ENCODE assay signal across 12 mouse cellular contexts in genomic region chr5:36693651-36694050, GRCm38 (mm10). TPM values are rescaled to one million over a fixed set of nuclear protein-coding genes. Genes with fewer than 3 reads are reported as not detected.
DNase-seq lines count a peak whose midpoint lies in the region; ATAC-seq lines count a peak whose summit lies in the region.
"Had no signal": no experiment of that assay in that cellular context is flagged by ENCODE, and none has a peak within 500 bp of the region (broad histone marks: within the 10 kb centered on the region; RNA-seq: fewer than 3 reads in every experiment).

No protein-coding gene starts in this region.

- H3K4me1 ChIP-seq in embryonic facial prominence, embryonic 11.5 days (ENCODE audit: control insufficient read depth, insufficient read depth, low read length) = 0 out of 2 replicates have a peak, but pooled peaks cover 3% of the 10 kb centered on the region
- H3K4me1 ChIP-seq in embryonic facial prominence, embryonic 10.5 days = peaks cover 28% of the 10 kb centered on the region
- peaks cover 24% of the 10 kb centered on the region for H3K4me1 ChIP-seq in hindbrain, embryonic 13.5 days (replicated peaks)
- peaks cover 25% of the 10 kb centered on the region for H3K4me1 ChIP-seq in hindbrain, embryonic 10.5 days (replicated peaks)
- H3K4me1 ChIP-seq in midbrain, embryonic 12.5 days = peaks cover 15% of the 10 kb centered on the region
- peaks cover 25% of the 10 kb centered on the region for H3K4me1 ChIP-seq in midbrain, embryonic 10.5 days
- H3K4me1 ChIP-seq in liver, embryonic 15.5 days (replicated peaks) = peaks cover 59% of the 10 kb centered on the region

- WGBS in embryonic facial prominence, embryonic 11.5 days = 90% methylated on average over 2 of the region's 2 CpGs
- 93% methylated on average over 2 of the region's 2 CpGs for WGBS in embryonic facial prominence, embryonic 10.5 days
- WGBS in hindbrain, embryonic 13.5 days = 92% methylated on average over 2 of the region's 2 CpGs
- 93% methylated on average over 2 of the region's 2 CpGs for WGBS in hindbrain, embryonic 10.5 days
- WGBS in midbrain, embryonic 12.5 days = 91% methylated on average over 2 of the region's 2 CpGs
- WGBS in midbrain, embryonic 10.5 days = 96% methylated on average over 2 of the region's 2 CpGs
- 77% methylated on average over 2 of the region's 2 CpGs for WGBS in liver, embryonic 15.5 days (ENCODE audit: insufficient replicate concordance)

- ATAC-seq in embryonic facial prominence, embryonic 11.5 days (replicated peaks; ENCODE audit: insufficient number of reproducible peaks, low FRiP score, low TSS enrichment, low read depth) = no peak
- no peak for ATAC-seq in hindbrain, embryonic 13.5 days (ENCODE audit: low FRiP score)
- no peak for ATAC-seq in midbrain, embryonic 12.5 days (ENCODE audit: low FRiP score, low read depth)
- ATAC-seq in liver, embryonic 15.5 days (ENCODE audit: insufficient read depth) = no peak

- H3K9me3 ChIP-seq in embryonic facial prominence, embryonic 11.5 days (replicated peaks; ENCODE audit: control insufficient read depth, low read length) = no peaks in the 10 kb centered on the region
- no peaks in the 10 kb centered on the region for H3K9me3 ChIP-seq in embryonic facial prominence, embryonic 10.5 days
- H3K9me3 ChIP-seq in hindbrain, embryonic 13.5 days = no peaks in the 10 kb centered on the region
- no peaks in the 10 kb centered on the region for H3K9me3 ChIP-seq in hindbrain, embryonic 10.5 days
- H3K9me3 ChIP-seq in midbrain, embryonic 12.5 days = no peaks in the 10 kb centered on the region
- no peaks in the 10 kb centered on the region for H3K9me3 ChIP-seq in midbrain, embryonic 10.5 days (replicated peaks)
- no peaks in the 10 kb centered on the region for H3K9me3 ChIP-seq in liver, embryonic 15.5 days (replicated peaks)

- no peak for DNase-seq in embryonic facial prominence, embryonic 11.5 days (ENCODE audit: low spot score)
- DNase-seq in embryonic facial prominence, embryonic 10.5 days (ENCODE audit: low spot score) = no peak
- no peak for DNase-seq in hindbrain, embryonic 10.5 days (ENCODE audit: low spot score)
- no peak for DNase-seq in midbrain, embryonic 10.5 days (ENCODE audit: low spot score)
- no peak for DNase-seq in B cell, adult 2 months
- DNase-seq: adrenal gland, postnatal 14 days; kidney, adult 18-20 months; lung, embryonic 14.5 days; thymus, postnatal 36 days had no signal

- H3K27ac ChIP-seq in embryonic facial prominence, embryonic 11.5 days (replicated peaks; ENCODE audit: low read depth, low read length) = no peak overlapping the region
- H3K27ac ChIP-seq in embryonic facial prominence, embryonic 10.5 days (replicated peaks) = no peak overlapping the region
- no peak overlapping the region for H3K27ac ChIP-seq in hindbrain, embryonic 13.5 days
- H3K27ac ChIP-seq in hindbrain, embryonic 10.5 days = no peak overlapping the region
- H3K27ac ChIP-seq in midbrain, embryonic 12.5 days (replicated peaks) = no peak overlapping the region
- H3K27ac ChIP-seq in midbrain, embryonic 10.5 days (replicated peaks) = no peak overlapping the region
- H3K27ac ChIP-seq in liver, embryonic 15.5 days (replicated peaks) = 0 out of 2 replicates have a peak overlapping the region, but pooled peaks have one; percentile 43

- peak overlapping the region; percentile 4; the same call in 1 of the 2 replicates for H3K4me2 ChIP-seq in embryonic facial prominence, embryonic 11.5 days (ENCODE audit: low read depth, low read length)
- peak overlapping the region; percentile 25; the same call in 1 of the 2 replicates for H3K4me2 ChIP-seq in hindbrain, embryonic 13.5 days
- H3K4me2 ChIP-seq in midbrain, embryonic 12.5 days (replicated peaks) = peak overlapping the region; percentile 21; the same call in 1 of the 2 replicates
- H3K4me2 ChIP-seq in liver, embryonic 15.5 days = peak overlapping the region; percentile 37

- no peak overlapping the region for H3K4me3 ChIP-seq in embryonic facial prominence, embryonic 11.5 days (ENCODE audit: low read depth, low read length)
- H3K4me3 ChIP-seq in embryonic facial prominence, embryonic 10.5 days = no peak overlapping the region
- H3K4me3 ChIP-seq in hindbrain, embryonic 13.5 days = no peak overlapping the region
- H3K4me3 ChIP-seq in hindbrain, embryonic 10.5 days = no peak overlapping the region
- no peak overlapping the region for H3K4me3 ChIP-seq in midbrain, embryonic 12.5 days
- no peak overlapping the region for H3K4me3 ChIP-seq in midbrain, embryonic 10.5 days
- H3K4me3 ChIP-seq in liver, embryonic 15.5 days (replicated peaks) = peak overlapping the region; percentile 21; the same call in 1 of the 2 replicates

- H3K36me3 ChIP-seq in embryonic facial prominence, embryonic 11.5 days (replicated peaks; ENCODE audit: control insufficient read depth, insufficient read depth, low read depth, low read length) = no peaks in the 10 kb centered on the region
- peaks cover 25% of the 10 kb centered on the region for H3K36me3 ChIP-seq in embryonic facial prominence, embryonic 10.5 days (replicated peaks)
- no peaks in the 10 kb centered on the region for H3K36me3 ChIP-seq in hindbrain, embryonic 13.5 days
- peaks cover 23% of the 10 kb centered on the region for H3K36me3 ChIP-seq in hindbrain, embryonic 10.5 days
- no peaks in the 10 kb centered on the region for H3K36me3 ChIP-seq in midbrain, embryonic 12.5 days
- peaks cover 20% of the 10 kb centered on the region for H3K36me3 ChIP-seq in midbrain, embryonic 10.5 days
- peaks cover 23% of the 10 kb centered on the region; the same call in 1 of the 2 replicates for H3K36me3 ChIP-seq in liver, embryonic 15.5 days (replicated peaks)

- no peaks in the 10 kb centered on the region for H3K27me3 ChIP-seq in embryonic facial prominence, embryonic 11.5 days (ENCODE audit: control insufficient read depth, insufficient read depth, low read length)
- no peaks in the 10 kb centered on the region for H3K27me3 ChIP-seq in embryonic facial prominence, embryonic 10.5 days (replicated peaks; ENCODE audit: low read depth, poor library complexity, severe bottlenecking)
- H3K27me3 ChIP-seq in hindbrain, embryonic 13.5 days = no peaks in the 10 kb centered on the region
- H3K27me3 ChIP-seq in hindbrain, embryonic 10.5 days (ENCODE audit: insufficient read depth, poor library complexity, severe bottlenecking) = no peaks in the 10 kb centered on the region
- H3K27me3 ChIP-seq in midbrain, embryonic 12.5 days = no peaks in the 10 kb centered on the region
- H3K27me3 ChIP-seq in midbrain, embryonic 10.5 days (ENCODE audit: low read depth, poor library complexity, severe bottlenecking) = no peaks in the 10 kb centered on the region
- no peaks in the 10 kb centered on the region for H3K27me3 ChIP-seq in liver, embryonic 15.5 days

- H3K9ac ChIP-seq in embryonic facial prominence, embryonic 11.5 days (replicated peaks; ENCODE audit: low read length) = no peak overlapping the region
- H3K9ac ChIP-seq in hindbrain, embryonic 13.5 days = peak overlapping the region; percentile 13; the same call in 1 of the 2 replicates
- no peak overlapping the region for H3K9ac ChIP-seq in midbrain, embryonic 12.5 days (replicated peaks)
- H3K9ac ChIP-seq in liver, embryonic 15.5 days = 0 out of 2 replicates have a peak overlapping the region, but pooled peaks have one; percentile 1

RNA-seq across cellular contexts. Expression of gene D5Ertd579e, which starts 2.2 kb away (rescaled TPM):
- polyA plus RNA-seq in embryonic facial prominence, embryonic 11.5 days (2014; fragmentation: Nextera tagmentation; extraction: Ambion mirVana) = 28.0 and 28.6 TPM in 2 replicates
- 25.7 and 28.5 TPM in 2 replicates for polyA plus RNA-seq in embryonic facial prominence, embryonic 10.5 days (2016; fragmentation: Nextera tagmentation; extraction: Ambion mirVana)
- polyA plus RNA-seq in hindbrain, embryonic 13.5 days (2015; fragmentation: Nextera tagmentation; extraction: Ambion mirVana) = 33.6 and 34.6 TPM in 2 replicates
- 25.9 and 28.2 TPM in 2 replicates for polyA plus RNA-seq in hindbrain, embryonic 10.5 days (2016; fragmentation: Nextera tagmentation; extraction: Ambion mirVana)
- polyA plus RNA-seq in midbrain, embryonic 12.5 days (2016; fragmentation: Nextera tagmentation; extraction: Ambion mirVana) = 44.6 and 50.3 TPM in 2 replicates
- polyA plus RNA-seq in midbrain, embryonic 10.5 days (2016; fragmentation: Nextera tagmentation; extraction: Ambion mirVana) = 23.7 and 29.3 TPM in 2 replicates
- polyA plus RNA-seq in liver, embryonic 15.5 days (2015; fragmentation: Nextera tagmentation; extraction: Ambion mirVana) = 22.1 and 22.2 TPM in 2 replicates

RNA-seq across cellular contexts. Expression of gene Bloc1s4, which starts 54.8 kb away (rescaled TPM):
- polyA plus RNA-seq in embryonic facial prominence, embryonic 11.5 days (2014; fragmentation: Nextera tagmentation; extraction: Ambion mirVana) = 24.5 and 25.3 TPM in 2 replicates
- 20.5 and 24.2 TPM in 2 replicates for polyA plus RNA-seq in embryonic facial prominence, embryonic 10.5 days (2016; fragmentation: Nextera tagmentation; extraction: Ambion mirVana)
- 25.2 and 27.1 TPM in 2 replicates for polyA plus RNA-seq in hindbrain, embryonic 13.5 days (2015; fragmentation: Nextera tagmentation; extraction: Ambion mirVana)
- 23.1 and 23.5 TPM in 2 replicates for polyA plus RNA-seq in hindbrain, embryonic 10.5 days (2016; fragmentation: Nextera tagmentation; extraction: Ambion mirVana)
- polyA plus RNA-seq in midbrain, embryonic 12.5 days (2016; fragmentation: Nextera tagmentation; extraction: Ambion mirVana) = 26.6 and 29.1 TPM in 2 replicates
- 21.1 and 23.5 TPM in 2 replicates for polyA plus RNA-seq in midbrain, embryonic 10.5 days (2016; fragmentation: Nextera tagmentation; extraction: Ambion mirVana)
- 15.9 and 16.3 TPM in 2 replicates for polyA plus RNA-seq in liver, embryonic 15.5 days (2015; fragmentation: Nextera tagmentation; extraction: Ambion mirVana)

Comparison
In these comparisons a context has a peak if more than half of its experiments do, and no peak if none do; other contexts are left out.
1. H3K9ac ChIP-seq: peak in hindbrain, embryonic 13.5 days (single experiment) and liver, embryonic 15.5 days (single experiment); none in embryonic facial prominence, embryonic 11.5 days (single experiment) and midbrain, embryonic 12.5 days (single experiment).
2. Peak in every context shown above with its lines, with median percentiles within 50 percentile points of each other: H3K4me2 ChIP-seq.